23 mouse cellular contexts compared by ENCODE assay signal in genomic region chr6:11404101-11404500, GRCm38 (mm10).
A peak's percentile ranks its signal among the peaks of the same experiment; 100 is the strongest.
DNase-seq lines count a peak whose midpoint lies in the region; ATAC-seq lines count a peak whose summit lies in the region.
"Had no signal": no experiment of that assay in that cellular context is flagged by ENCODE, and none has a peak within 500 bp of the region (broad histone marks: within the 10 kb centered on the region; RNA-seq: fewer than 3 reads in every experiment).

No protein-coding gene starts in this region.

- H3K4me3 ChIP-seq in hindbrain, embryonic 16.5 days (ENCODE audit: low read length), result no peak overlapping the region
- no peak overlapping the region for H3K4me3 ChIP-seq in hindbrain, embryonic 10.5 days
- H3K4me3 ChIP-seq: embryonic facial prominence, embryonic 10.5 days; heart, embryonic 12.5 days; hindbrain, embryonic 15.5 days; kidney, embryonic 15.5 days; liver, embryonic 13.5 days; midbrain, embryonic 15.5 days; myocyte had no signal

- H3K27me3 ChIP-seq in hindbrain, embryonic 16.5 days (replicated peaks; ENCODE audit: control insufficient read depth, insufficient read depth, low read length), result no peaks in the 10 kb centered on the region
- no peaks in the 10 kb centered on the region for H3K27me3 ChIP-seq in hindbrain, embryonic 10.5 days (ENCODE audit: insufficient read depth, poor library complexity, severe bottlenecking)
- H3K27me3 ChIP-seq: heart, embryonic 12.5 days; hindbrain, embryonic 15.5 days; kidney, embryonic 15.5 days; liver, embryonic 13.5 days; midbrain, embryonic 15.5 days had no signal

- H3K4me1 ChIP-seq in hindbrain, embryonic 16.5 days (ENCODE audit: control insufficient read depth, insufficient read depth, low read depth, low read length), result no peaks in the 10 kb centered on the region
- no peaks in the 10 kb centered on the region for H3K4me1 ChIP-seq in hindbrain, embryonic 10.5 days (replicated peaks)
- H3K4me1 ChIP-seq: embryonic facial prominence, embryonic 10.5 days; heart, embryonic 12.5 days; hindbrain, embryonic 15.5 days; kidney, embryonic 15.5 days; liver, embryonic 13.5 days; midbrain, embryonic 15.5 days had no signal

- no peak for DNase-seq in cerebellum, adult 8-10 months
- DNase-seq in hindbrain, embryonic 10.5 days (ENCODE audit: low spot score), result no peak
- DNase-seq in left cerebral cortex, postnatal 4 days, result peak; percentile 31
- no peak for DNase-seq in left cerebral cortex, adult 11 months (ENCODE audit: low spot score)
- peak; percentile 76 for DNase-seq in cerebellum, postnatal 10 days
- DNase-seq in adrenal gland, adult 8-10 months, result no peak
- DNase-seq: adrenal gland, postnatal 14 days; gastrocnemius, postnatal 14 days; heart, postnatal 10 days; liver, embryonic 13.5 days; lung, embryonic 14.5 days; thymus, adult 18-20 months; thymus, postnatal 36 days had no signal

- no peaks in the 10 kb centered on the region for H3K9me3 ChIP-seq in hindbrain, embryonic 16.5 days (ENCODE audit: control insufficient read depth, low read length)
- no peaks in the 10 kb centered on the region for H3K9me3 ChIP-seq in hindbrain, embryonic 10.5 days
- H3K9me3 ChIP-seq: embryonic facial prominence, embryonic 10.5 days; heart, embryonic 12.5 days; hindbrain, embryonic 15.5 days; kidney, embryonic 15.5 days; liver, embryonic 13.5 days; midbrain, embryonic 15.5 days had no signal

- H3K36me3 ChIP-seq in hindbrain, embryonic 16.5 days (ENCODE audit: control insufficient read depth, insufficient read depth, low read length), result no peaks in the 10 kb centered on the region
- H3K36me3 ChIP-seq in hindbrain, embryonic 10.5 days, result no peaks in the 10 kb centered on the region
- H3K36me3 ChIP-seq: embryonic facial prominence, embryonic 10.5 days; heart, embryonic 12.5 days; hindbrain, embryonic 15.5 days; kidney, embryonic 15.5 days; liver, embryonic 13.5 days; midbrain, embryonic 15.5 days had no signal

- peak; percentile 61; the same call in 1 of the 2 replicates for ATAC-seq in cerebellum, adult (ENCODE audit: insufficient number of reproducible peaks, low FRiP score, low TSS enrichment)
- ATAC-seq in hindbrain, embryonic 16.5 days, result 0 out of 2 replicates have a peak, but pooled peaks have one; percentile 40
- ATAC-seq: forebrain, embryonic 16.5 days; intestine, embryonic 16.5 days; midbrain, embryonic 15.5 days had no signal

- intact Hi-C loops in left cerebral cortex, postnatal 4 days (cut with DNase I), result no loop called here

- no peak overlapping the region for H3K4me2 ChIP-seq in hindbrain, embryonic 16.5 days (ENCODE audit: low read length)
- H3K4me2 ChIP-seq: heart, embryonic 12.5 days; hindbrain, embryonic 15.5 days; kidney, embryonic 15.5 days; liver, embryonic 13.5 days; lung, embryonic 14.5 days; midbrain, embryonic 15.5 days had no signal

- 34% methylated on average over 2 of the region's 2 CpGs for WGBS in hindbrain, embryonic 16.5 days
- 57% methylated on average over 2 of the region's 2 CpGs for whole genome bisulfite sequencing in hindbrain, embryonic 10.5 days

- H3K9ac ChIP-seq in hindbrain, embryonic 16.5 days (ENCODE audit: low read depth, low read length), result no peak overlapping the region
- H3K9ac ChIP-seq: heart, embryonic 12.5 days; hindbrain, embryonic 15.5 days; kidney, embryonic 15.5 days; liver, embryonic 13.5 days; lung, embryonic 14.5 days; midbrain, embryonic 15.5 days had no signal

- H3K27ac ChIP-seq in hindbrain, embryonic 16.5 days (ENCODE audit: low read depth, low read length), result no peak overlapping the region
- no peak overlapping the region for H3K27ac ChIP-seq in hindbrain, embryonic 10.5 days
- H3K27ac ChIP-seq: embryonic facial prominence, embryonic 10.5 days; hindbrain, embryonic 15.5 days; kidney, embryonic 15.5 days; liver, embryonic 13.5 days; midbrain, embryonic 15.5 days had no signal

Comparison
In these comparisons a context has a peak if more than half of its experiments do, and no peak if none do; other contexts are left out.
1. DNase-seq: peak in left cerebral cortex, postnatal 4 days (single experiment) and cerebellum, postnatal 10 days (2 of 2); none in cerebellum, adult 8-10 months (single experiment), hindbrain, embryonic 10.5 days (single experiment), left cerebral cortex, adult 11 months (single experiment) and adrenal gland, adult 8-10 months (single experiment).